Mouse (Mus musculus) B cell, adult 2 months (primary cell): ENCODE data around the gene Cyp2w1.
A peak's percentile ranks its signal among the peaks of the same experiment; 100 is the strongest.
"Not testable (repeated sequence)": the region's sequence is repeated elsewhere in the genome, so short reads cannot be mapped to it uniquely, and the experiment has no call there.

ENCODE experiments used
- DNase-seq, 2 experiments: peaks; one replicate each; pipeline ENCODE4 v3.0.0; 2022

Gene Cyp2w1

DNA sequence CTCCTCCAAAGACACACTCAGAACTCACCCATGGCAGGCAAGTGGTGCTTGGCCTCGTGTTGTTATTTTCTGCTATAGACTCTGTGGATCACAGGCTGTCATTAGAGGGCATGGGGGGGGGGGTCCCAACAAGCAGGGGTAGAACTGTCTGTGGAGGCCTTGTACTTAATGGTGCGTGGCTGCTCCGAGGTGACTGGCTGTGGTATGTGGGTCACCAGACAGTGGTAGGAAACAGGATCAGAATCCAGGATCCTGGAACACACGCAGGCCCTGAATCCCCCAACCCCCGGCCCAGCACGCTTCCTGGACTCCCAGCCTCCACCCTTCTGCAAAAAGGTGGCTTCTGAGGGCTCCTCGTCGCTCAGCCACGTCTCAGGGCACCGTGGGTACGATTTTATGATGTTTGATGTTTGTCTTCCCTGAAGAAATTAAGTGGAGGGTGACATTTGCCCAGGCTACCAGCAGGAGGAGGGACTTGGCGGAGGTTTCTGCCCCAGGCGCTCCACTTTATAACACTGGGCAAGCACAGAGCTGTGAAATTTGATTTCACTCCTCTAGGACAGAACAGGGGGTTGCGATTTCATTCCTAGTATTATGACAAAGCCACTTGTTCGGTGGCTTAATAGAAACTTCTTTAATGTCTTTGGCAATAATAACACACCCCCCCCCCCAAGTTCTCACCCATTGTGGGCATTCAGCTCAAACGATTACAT is 19.0 kb upstream of the Cyp2w1 start:
- no peak for DNase-seq

DNA sequence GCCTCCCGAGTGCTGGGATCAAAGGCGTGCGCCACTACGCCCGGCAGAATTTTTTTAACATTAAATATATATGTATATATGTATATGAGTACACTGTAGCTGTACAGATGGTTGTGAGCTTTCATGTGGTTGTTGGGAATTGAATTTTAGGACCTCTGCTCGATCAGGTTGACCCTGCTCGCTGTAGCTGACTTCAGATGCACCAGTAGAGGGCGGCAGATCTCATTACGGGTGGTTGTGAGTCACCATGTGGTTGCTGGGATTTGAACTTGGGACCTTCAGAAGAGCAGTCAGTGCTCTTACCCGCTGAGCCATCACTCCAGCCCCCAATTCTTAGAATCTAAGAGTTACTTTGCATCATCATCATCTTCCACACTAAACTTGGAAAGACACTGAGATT is 18.0 kb upstream of the Cyp2w1 start:
- not testable (repeated sequence) for DNase-seq

DNA sequence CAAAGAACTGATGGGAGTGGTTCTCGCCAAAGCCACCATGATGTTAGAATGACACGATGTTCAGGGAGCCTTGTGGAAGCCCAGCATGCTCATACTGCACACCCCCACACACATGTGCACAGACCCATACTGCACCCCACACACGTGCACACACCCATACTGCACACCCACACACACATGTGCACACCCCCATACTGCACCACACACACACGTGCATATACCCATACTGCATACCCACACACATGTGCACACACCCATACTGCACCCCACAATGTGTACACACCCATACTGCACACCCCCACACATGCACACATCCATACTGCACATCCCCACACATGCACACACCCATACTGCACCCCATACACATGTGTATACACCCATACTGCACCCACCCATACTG is 16.8 kb upstream of the Cyp2w1 start:
- DNase-seq, result no peak

DNA sequence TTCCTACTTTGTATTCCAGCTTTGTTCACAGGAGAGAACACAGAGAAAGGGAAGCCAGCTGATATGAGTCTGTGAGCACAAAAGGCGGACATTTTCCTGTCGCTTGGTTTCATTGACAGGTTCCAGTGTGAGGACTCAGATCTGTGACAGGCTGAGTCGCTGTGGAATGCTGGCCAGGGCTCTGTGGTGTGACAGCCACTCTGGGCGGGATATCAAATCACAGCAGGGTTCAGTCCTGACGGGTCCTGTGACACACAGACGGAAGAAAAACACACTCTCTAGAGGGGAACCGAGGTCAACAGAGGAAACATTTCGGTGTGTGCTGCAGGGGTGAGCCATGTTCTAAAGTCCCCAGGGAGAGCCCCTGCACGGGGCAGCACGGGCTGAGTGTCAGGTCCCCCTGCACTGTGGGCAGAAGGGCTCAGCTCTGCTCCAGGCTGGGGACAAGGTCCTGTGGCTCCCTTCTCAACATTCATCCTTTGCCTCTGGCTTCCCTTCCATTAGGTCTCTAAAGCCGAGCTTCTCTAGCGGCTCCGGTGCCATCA is 14.5 kb upstream of the Cyp2w1 start:
- DNase-seq, result no peak

DNA sequence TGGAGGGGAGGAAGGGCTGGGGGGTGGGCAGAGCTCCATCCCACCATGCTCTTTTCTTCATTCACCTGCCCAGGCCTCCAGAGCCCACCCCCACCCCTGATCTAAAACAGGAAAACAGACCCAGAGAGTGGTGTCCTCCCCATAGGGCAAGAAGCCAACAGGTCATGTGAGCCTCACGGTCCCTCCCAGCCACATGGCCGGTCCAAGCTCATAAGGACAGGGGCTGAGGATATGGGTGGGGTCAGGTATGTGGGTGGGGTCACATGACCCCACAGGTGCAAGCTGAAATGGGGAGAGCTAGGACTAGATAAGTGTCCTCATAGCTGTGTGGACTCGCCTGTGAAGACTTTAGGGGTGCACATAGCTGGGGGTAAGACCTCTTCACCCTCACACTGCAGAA is 14.0 kb upstream of the Cyp2w1 start:
- no peak for DNase-seq

DNA sequence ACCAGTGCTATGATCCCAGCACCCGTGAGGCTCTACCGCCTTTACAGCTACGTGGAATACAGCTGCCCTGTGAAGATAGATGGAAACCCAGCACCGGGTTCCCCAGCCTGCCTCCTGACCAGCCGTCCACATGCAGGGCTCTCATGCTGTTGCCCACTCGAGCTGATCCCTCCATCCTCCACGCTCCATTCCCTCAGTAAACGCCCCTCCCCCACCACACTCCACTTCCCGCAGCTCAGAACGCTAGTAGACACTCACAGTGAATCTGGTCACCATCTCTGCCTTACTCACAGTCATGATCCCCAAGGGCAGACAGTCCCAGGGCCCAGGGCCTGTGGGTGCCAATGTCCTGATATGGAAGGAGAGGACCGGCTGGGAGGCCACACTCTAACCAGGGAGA is 13.5 kb upstream of the Cyp2w1 start:
- DNase-seq, result no peak

DNA sequence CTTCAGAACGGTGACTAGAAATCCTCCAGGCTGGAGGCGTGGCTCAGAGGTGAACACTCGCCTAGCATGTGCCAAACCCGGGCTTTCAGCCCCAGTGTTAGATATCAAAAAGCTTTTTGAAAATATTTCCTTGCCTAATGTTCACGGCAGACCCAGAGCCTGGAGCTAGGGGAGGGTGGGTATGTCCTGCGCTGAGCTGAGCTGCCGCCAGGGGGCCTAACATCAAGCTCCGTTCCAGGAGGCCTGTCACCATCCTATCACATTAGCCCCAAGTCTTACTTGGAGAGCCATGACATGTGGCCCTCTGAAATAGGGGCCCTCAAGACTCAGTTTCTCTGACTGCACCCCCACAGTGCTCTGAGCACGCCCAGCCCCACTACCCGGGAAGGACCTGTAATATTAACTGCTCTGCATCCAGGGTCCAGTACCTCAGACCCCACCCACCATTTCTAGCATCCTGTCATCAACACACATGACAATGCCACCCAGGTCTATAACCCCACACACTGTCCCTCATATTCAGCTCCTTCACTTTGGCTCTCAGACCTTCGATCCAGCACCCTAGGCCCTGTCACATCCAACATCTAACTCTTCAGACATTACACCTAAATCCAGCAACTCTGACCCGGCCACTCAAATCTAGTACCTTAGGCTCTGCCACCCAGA is 8.3 kb upstream of the Cyp2w1 start:
- peak; percentile 85 to 88 for DNase-seq

DNA sequence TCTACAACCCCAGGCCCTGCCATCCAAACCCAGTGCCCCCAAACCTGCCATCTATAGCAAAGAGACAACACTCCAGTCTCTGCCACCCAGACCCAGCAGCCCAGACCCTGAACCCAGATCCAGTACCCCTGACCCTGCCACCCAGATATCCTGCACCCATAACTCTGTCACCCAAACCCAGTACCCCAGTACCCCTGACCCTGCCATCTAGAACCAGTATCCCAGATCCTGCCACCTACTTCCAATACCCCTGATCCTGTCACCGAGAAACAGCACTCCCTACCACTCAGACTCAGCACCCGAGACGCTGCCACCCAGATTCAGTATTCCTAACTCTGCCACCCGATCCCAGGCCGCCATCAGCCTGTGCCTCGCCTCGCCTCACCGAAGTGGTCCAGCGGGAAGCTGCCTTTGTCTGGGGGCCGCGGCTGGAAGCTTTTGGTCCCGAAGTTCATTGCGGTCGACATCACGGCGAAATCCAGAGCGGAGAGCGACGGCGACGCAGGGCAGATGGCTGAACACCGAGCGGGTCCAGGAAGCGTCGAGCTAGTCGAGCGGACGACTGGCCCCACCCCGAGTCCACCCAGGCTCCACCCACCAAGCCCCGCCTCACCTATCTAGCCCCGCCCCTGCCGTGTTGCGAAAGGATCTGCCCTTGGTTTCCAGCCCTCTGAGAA is 7.6 kb upstream of the Cyp2w1 start:
- peak; percentile 99 for DNase-seq

DNA sequence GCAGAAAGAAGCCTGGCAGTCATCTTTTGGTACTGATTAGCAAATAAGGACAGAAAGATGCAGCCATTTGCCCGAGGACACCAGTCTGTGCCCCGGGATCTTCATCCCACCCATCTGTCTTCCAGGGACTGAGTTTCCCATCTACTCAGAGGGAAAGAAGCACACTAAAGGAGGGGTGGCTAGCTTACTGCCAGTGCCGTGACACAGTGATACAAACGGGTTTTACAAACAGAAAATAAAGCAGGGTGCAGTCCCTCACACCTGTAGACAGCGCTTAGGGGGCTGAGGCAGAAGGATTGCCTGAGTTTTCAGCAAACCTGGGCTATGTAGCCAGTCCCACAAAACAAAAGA is 7.1 kb upstream of the Cyp2w1 start:
- DNase-seq, result no peak

DNA sequence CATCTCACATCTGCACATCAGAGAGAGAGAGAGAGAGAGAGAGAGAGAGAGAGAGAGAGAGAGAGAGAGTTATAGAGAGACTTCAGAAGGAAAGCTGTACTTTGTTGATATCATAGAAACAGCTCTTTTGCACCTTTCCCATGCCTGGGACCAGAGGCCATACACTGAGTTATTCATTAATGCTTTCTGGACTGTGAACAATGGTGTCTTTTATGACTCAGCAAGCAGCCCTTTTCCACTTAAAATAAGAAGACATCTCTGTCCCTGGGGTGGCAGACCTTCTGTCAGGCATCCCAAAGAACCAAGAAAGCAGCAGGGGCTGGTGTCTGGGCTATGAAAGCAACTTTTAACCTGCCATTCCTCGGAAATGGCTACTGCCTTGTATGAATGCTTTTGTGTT is 5.2 kb upstream of the Cyp2w1 start:
- DNase-seq, result no peak

DNA sequence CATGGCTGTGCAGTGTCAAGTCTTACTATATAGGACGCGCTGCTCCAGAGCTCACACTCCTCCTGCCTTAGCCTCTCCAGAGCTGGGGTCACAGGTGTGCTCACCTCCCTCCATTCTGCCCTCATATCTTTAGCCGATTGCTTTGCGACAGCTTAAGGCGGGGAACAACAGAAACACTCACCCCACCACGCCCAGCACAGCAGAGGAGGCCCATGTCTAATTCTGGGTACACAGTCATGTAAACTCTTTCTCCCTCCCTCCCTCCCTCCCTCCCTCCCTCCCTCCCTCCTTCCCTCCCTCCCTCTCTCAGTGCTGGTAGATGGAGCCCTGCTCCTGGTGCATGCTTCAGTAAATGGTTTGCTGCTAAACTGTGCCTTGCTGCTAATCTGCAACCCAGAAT is 2.7 kb upstream of the Cyp2w1 start:
- DNase-seq, result no peak

DNA sequence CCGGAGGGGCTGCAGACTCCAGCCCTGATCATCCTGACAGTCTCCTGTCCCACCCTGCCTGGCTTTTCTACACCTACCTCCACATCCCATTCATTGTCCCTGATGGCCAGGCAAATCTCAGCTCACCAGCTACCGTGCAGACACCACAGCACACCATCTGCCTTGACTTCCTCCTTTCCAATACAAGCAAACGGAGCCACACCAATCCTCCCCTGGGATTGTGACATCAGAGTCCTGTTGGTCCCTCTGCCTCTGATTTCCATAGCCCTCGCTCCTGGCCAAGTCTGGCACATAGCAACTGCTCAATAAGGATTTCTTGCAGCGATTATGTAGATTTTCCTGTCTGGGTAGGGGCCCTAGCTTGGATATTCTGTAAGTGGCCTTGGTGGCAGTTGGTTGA is 1.3 kb upstream of the Cyp2w1 start, which contains the start of gene Cox19:
Cox19 (minus strand) TSS at position 285 of the 400 bp plus-strand sequence.
- no peak for DNase-seq

DNA sequence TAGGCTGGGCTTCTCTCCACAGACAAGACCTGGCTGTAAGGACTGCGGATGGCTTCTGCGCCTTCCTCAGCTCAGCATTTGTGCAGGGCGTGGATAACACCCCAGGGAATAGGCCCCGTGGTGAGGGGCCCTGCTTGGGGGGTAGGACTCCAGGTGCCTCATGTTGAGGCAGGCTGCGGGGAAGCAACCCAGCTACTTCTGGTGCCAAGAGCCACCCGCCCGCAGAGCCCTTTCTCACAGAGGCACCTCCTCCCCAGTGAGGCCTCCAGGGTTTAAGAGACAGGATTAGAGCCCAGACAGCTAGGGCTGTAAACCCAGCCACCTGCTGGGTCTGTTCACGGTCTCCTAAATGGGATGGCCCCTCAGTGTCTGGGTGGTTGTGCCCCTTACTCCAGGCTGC is 789 bp upstream of the Cyp2w1 start:
- no peak for DNase-seq

DNA sequence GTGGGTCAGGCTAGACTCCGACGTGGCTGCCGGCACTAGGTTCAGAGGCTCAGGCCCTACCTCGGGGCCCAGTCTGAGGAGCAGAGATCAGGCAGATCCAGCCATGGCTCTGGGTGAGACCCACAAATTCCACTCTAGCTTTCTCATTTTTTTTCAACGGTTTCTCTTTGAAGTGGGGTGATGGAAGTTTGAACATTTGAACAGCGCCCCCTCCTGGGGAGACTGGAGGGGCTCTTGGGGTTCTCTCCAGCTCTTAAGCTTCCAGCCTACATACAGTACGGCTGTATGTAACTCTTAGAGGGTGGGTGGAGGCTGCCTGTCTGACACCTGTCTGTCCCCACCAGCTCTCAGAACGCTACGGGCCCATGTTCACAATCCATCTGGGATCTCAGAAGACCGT is 1.1 kb downstream of the Cyp2w1 start:
- peak; percentile 70 to 71 for DNase-seq

DNA sequence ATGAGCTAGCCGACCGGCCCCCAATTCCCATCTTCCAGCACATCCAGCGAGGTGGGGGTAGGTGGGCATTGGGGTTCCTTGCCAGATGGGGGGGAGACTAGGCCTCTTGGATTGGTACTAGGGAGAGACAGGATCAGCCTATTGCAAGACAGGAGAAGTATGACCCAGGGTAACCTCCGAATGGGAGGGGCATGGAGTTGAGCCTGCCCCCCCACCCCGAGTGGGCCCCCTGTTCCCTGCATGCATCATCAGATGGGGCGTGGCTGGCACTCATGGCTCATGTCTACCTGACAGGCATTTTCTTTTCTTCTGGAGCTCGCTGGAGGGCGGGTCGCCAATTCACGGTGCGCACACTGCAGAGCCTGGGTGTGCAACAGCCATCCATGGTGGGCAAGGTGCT is 1.5 kb downstream of the Cyp2w1 start:
- no peak for DNase-seq

DNA sequence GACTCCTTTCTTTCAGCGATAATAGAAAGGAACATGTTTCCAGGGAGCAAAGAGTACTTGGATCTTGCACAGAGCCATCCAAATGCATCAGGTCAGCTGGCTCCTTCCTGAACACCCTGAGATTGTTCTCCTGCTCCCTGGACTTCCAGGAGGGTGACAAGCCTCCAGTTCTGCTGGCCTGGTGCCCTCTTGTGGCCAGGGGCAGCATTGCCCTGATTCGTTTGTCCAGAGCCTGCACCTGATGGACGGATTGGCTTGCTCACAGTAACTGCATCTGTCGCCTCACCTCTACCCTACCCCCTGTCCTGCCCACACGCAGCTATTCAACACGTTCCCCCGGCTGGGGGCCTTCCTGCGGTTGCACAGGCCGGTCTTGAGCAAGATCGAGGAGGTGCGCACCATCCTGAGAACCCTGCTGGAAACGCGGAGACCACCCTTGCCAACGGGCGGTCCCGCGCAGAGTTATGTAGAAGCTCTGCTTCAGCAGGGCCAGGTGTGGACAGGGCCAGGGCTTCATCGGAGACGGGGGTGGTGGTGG is 2.9 kb downstream of the Cyp2w1 start:
- peak; percentile 82 to 83 for DNase-seq

DNA sequence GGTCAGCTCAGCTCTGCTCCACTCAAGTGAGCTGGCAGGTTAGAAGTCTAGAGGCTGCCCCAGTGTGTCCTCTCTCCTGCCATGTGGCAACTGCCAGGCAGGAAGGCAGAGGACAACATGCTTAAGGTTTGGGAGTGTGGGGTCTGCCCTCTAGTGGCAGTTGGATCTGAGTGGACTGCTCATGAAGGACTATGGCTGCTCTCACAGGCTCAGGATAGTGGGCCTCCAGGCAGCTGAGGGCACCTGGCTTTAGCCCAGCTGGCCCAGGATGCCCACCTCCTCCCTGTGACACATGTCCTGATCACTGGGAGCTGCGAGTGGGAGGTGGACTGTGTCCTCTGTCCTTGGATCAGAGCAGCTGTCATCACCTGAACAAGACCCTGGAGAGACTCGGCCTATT is 6.2 kb downstream of the Cyp2w1 start:
- DNase-seq, result peak; percentile 42 to 54

DNA sequence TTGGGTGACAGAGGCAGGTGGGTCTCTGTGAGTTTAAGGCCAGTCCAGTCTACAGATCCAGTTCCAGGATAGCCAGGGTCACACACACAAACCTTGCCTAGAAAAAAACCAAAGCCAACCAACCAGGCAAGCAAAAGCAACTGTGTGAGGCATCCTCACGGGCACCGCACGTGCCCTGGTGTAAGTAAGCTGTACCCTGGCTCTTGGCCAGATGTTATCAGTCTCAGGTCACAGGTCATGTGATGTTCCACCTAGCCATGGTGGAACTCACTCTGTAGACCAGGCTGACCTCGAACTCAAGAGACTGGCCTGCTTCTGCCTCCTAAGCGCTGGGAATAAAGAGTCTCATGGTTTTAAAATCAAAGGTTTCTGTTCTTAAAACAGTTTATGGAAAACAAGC is 6.8 kb downstream of the Cyp2w1 start:
- DNase-seq, result no peak

DNA sequence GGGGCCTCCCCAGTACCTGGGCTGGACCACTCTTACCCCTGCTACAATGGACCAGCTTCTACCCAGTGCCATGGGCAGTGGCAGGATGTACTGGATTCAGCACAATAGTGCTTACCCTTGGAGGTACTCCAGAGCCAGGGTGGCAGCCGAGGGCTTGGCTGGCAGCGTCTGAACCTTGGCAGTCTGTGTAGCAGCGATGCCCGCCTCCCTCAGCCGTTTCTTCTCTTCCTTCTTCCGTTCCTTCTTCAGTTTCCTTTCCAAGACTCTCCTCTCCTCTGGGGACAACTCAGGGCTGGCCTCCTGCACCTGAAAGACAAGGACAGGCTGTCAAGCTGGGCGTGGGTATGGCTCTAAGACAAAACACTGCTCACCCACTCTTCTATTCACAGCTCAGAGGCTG is 11.4 kb downstream of the Cyp2w1 start:
- DNase-seq, result no peak

DNA sequence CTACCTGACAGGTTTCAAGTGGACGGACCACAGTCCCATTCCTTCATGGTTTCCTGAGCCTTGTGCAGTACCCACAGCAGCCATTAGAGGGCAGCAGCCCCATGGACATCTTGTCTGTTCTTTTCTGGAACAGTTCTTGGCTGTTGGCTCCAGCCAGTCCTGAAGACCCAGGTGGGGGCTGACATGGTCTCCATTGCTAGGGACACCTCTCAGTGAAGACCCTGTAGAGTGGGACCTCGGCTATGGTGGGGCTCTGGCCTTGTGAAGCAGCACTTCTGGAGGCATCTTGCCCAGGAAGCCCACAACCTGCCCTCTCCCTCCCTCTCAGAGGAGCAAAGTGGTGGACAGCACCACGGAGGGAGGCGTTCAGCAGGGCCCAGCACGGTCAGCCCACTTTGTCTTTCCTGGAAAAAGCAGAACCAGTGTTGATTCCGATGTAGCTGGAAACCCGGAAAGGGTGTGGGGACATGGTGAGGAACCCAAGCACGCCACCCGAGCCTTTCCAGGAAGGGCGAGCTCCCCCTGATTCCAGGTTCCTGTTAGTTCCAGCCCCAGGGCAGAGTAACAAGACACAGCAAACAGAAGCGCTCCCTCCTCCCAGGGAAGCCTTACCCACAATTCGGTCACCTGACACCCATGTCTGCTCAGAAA is 12.0 kb downstream of the Cyp2w1 start:
- peak; percentile 92 to 93 for DNase-seq

DNA sequence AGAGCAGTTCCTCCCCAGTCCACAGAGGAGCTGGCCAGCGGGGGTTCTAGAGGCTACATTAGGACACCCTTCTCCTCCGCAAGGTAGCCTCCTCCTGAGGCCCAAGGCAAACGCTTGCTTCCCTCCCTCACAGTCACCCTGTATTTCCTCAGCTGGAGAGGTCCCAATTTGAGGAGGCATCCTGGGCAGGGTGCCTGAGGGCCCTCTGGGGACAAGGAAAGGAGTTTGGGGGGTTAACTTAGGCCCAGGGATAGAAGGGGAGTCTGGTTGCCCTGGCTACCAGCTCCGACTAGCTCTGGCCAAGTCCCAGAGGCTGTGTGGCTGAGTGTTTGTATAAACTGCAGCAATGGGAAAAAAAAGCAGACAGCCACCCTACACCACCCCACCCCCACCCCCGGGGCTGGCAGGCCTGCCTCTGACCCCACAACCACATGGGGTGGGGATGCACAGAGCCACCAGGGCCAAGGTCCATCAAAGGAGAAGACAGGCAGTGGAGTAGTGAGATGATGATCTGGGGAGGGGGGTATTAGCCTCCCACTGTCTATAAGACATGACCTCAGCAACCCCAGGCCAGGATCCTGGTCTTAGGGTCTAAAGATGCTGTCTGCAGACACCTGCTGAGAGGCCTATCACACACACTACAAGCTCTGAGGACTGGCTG is 12.6 kb downstream of the Cyp2w1 start:
- DNase-seq, result no peak

DNA sequence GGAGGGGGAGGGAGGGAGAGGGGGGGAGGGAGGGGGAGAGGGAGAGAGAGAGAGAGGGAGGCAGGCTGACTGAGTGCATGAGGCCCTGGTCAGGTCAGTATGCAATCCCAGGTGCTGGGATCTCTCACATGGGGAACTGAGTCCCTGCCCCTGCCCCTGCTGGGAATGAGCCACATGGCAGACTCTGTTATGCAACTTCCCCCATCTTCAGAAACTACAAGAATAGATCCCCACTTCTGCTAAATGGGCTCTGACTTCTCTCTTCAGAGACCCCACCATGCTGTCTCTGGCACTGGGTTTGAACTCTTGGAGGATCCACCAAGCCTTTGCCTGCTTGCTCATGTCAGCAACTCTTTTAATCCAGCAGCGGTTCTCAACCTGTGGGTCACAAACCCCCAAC is 13.4 kb downstream of the Cyp2w1 start:
- peak in 1 of 2 experiments; percentile 37 for DNase-seq

DNA sequence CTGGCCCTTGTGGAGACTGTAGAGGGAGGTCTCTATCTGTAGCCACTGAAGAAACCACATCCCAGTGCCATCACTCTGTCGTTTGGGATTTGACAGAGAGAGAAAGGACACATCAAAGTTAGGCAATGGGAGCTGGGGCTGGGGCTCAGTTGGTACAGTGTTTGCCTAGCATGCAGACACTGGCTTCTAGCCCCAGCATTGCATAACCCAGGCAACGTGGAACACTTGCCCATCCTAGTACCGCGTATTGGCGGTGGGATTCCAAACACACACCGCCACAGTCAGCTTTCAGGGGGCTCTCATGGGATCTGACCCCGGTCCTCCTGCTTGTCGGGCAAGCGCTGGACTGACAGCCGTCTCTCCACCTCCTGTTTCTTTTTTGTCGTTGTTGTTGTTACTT is 14.1 kb downstream of the Cyp2w1 start:
- DNase-seq, result no peak
